Mouse (Mus musculus): ENCODE results near the gene Nkx2-1.

The Nkx2-1 gene

GRCm38 (mm10) chr12:56521106-56521840, 15.4 kb downstream of the Nkx2-1 start:
- peak in 1 of 2 experiments; percentile 43 for DNase-seq

GRCm38 (mm10) chr12:56520396-56521105, 16.2 kb downstream of the Nkx2-1 start:
- DNase-seq: no peak

- DNase-seq: no peak
Observed at GRCm38 (mm10) chr12:56519738-56520191, 16.9 kb downstream of the Nkx2-1 start.

- no peak for DNase-seq
Observed at GRCm38 (mm10) chr12:56519071-56519737, 17.5 kb downstream of the Nkx2-1 start.

- no peak for DNase-seq
Observed at GRCm38 (mm10) chr12:56518221-56518620, 18.5 kb downstream of the Nkx2-1 start.

GRCm38 (mm10) chr12:56514831-56515230, 21.9 kb downstream of the Nkx2-1 start:
- no peak for DNase-seq

- no peak for DNase-seq
Observed at GRCm38 (mm10) chr12:56508413-56508812, 28.3 kb downstream of the Nkx2-1 start.

GRCm38 (mm10) chr12:56487046-56487445, 49.7 kb downstream of the Nkx2-1 start:
- DNase-seq: no peak

- DNase-seq: no peak
Observed at GRCm38 (mm10) chr12:56482606-56483005, 54.1 kb downstream of the Nkx2-1 start.
